Mouse (Mus musculus) brain, embryonic 14.5 days (tissue): ENCODE measurements at regions not wholly inside any gene's neighbourhood (a gene's known extent, or its start where the extent isn't known, plus 50 kb on each side); places are given as distances from the start of the nearest gene placed in this dataset.

Experiments
- CTCF ChIP-seq: fragments of 200-500 bp; IDR thresholded peaks from 2 replicates; pipeline ENCODE4 v1.5.1; 2012; ENCODE audit warnings: inconsistent platforms, mild to moderate bottlenecking, moderate library complexity, borderline replicate concordance; ENCODE audit not compliant: insufficient read depth, insufficient read length; ENCODE audit errors: extremely low read depth
- POLR2A ChIP-seq: fragments of 200-500 bp; IDR thresholded peaks from 2 replicates; pipeline ENCODE4 v1.6.1; 2012; ENCODE audit warnings: mild to moderate bottlenecking, inconsistent platforms, borderline replicate concordance; ENCODE audit not compliant: poor library complexity, insufficient read depth, insufficient read length, severe bottlenecking; ENCODE audit errors: extremely low read depth

DNA sequence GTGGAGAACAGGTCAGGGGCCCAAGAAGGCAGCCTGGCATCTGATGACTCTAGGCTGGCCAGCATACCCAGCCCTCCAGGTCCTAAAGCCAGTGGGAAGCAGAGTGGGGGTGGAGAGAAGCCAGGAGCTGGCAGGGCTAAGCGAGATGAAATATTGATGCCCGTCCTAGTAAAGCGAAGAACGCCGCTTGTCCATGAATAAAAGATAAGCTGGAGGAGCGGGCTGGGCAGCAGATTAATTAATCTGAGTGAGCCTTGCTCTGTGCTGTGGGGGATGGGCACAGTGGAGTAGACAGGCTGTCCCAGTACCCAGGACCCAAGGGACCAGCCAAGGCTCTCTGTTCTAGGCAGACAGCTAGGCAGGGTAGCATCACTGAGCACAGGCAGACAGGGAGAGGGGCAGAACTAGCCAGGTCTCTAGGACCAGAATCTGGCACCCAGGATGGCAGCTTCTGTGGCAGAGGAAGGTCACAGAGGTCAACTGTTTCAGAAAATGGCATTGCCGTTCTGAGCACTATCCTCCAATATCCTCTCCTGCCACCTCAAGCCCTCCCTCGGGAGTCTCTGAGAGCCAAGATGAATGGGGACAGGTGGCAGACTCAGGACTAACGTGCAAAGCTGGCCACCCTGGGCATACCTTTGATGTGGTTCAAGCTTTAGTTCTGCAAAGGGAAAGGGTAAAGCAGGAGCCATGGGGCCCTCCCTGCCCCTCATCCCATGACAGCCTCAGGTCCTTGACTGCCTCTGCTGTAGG lies 73.0 kb upstream of the Thy1 start:
- TF ChIP-seq POLR2A (no peak), CTCF (no peak)
